Mouse (Mus musculus) heart, adult 8-10 months (tissue): ENCODE measurements around the gene Acp7. TPM values are rescaled to one million over a fixed set of nuclear protein-coding genes. Genes with fewer than 3 reads are reported as not detected.

Experiments used
- DNase-seq: peaks from one replicate; pipeline ENCODE4 v3.0.0; 2022; ENCODE audit warnings: low spot score
- microRNA-seq: library from miRNA; unstranded; fragments of <30 nt; microRNA quantifications from one replicate; pipeline ENCODE4 v1.2.0, GENCODE M21; 2022
- total RNA-seq, 4 experiments: library from RNA; stranded (reverse); gene quantifications; 2 replicates each; pipeline ENCODE4 v1.2.4; 2022

The Acp7 gene
- total RNA-seq, 4 experiments from 2014 or later: not detected

DNA sequence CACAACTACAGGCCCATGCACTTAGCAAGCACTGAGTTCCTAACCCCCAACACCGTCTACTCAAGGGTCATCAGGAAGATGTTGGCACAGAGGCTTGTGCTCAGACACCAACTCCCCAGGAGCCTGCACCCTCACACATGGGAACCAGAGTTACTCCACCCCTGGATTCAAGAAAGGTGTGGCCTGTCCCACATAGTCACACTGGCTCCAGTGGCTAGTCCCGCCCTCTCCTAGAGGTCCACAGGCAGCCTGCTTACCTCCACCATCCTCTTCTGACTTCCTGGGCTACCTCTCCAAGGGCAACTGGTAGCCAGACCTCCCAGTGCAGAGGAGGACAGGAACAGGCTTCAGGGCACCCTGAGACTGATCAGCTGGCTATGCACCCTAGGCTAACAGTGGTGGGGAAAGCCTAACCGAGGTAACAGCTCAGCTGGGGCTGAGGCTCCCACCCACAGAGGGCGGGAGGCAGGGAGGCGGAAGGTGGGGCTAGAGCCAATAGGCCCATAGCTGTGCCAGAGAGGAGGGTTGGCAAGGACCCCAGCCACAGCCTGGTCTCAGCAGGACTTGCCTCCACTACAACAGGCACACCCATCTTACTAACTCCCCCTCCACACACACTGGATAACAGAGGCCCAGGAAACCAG lies 54.7 kb downstream of the Acp7 start:
- no peak for DNase-seq

GRCm38 (mm10) chr7:28575597-28575996 lies 55.5 kb downstream of the Acp7 start:
- DNase-seq: no peak

- no peak for DNase-seq
These were observed 57.9 kb downstream of the Acp7 start for GRCm38 (mm10) chr7:28573236-28573635.

DNA sequence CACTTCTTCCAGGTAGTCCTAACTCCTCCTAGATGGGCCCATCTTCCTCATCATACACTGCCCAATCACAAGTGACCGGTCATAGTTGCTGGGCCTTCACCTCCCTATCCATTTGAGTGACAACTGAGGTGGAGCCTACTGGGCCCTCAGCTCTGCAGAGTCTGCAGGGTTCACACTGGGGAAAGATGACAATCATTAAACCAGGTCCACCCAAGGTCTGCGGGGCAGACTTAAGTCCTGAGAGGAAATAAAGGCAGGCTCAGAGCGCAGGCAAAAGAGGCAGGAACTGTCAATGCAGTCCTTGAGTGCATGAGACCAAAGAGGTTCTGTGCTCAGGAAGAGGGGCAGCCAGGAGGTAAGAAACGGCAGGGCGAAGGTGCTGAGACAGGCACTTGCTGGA lies 58.4 kb downstream of the Acp7 start:
- DNase-seq: no peak

DNA sequence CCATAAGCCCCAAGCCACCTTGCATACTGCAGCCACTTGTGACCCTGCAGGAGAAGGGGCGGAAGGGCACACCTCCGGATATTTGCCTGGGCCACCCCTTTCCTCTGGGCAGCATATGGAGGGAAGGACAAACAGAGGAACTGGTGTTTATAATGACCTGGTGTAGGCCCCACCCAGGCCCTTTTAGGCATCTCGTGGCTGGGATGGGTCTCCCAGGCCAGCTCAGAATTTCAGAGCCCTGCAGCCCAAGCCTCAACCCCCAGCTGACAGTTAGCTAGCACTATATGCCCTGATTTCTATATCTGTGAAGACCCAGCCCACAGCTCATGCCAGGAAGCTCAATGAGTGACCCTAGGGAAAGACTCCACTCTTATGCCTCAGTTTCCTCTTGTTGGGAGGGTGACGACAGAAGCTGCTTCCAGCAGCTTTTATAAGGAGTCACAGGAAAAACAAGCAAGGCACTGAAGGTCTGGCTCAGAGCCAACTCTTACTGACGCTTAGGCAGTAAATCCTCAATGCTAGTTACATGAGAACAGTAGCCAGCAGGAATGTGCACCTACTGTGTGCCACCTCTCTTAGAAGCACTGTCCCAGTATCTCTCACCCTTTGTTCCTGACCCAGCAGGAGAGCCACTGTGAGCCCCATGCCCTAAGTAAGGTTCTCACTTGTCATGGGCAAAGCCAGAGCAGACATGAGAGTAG lies 60.0 kb downstream of the Acp7 start:
- DNase-seq: no peak

- no peak for DNase-seq
These were observed 60.7 kb downstream of the Acp7 start for GRCm38 (mm10) chr7:28570291-28570981.

- peak; percentile 68 for DNase-seq
These were observed 62.9 kb downstream of the Acp7 start for GRCm38 (mm10) chr7:28568253-28568652.

- no peak for DNase-seq
These were observed 63.6 kb downstream of the Acp7 start for GRCm38 (mm10) chr7:28567539-28567938.

DNA sequence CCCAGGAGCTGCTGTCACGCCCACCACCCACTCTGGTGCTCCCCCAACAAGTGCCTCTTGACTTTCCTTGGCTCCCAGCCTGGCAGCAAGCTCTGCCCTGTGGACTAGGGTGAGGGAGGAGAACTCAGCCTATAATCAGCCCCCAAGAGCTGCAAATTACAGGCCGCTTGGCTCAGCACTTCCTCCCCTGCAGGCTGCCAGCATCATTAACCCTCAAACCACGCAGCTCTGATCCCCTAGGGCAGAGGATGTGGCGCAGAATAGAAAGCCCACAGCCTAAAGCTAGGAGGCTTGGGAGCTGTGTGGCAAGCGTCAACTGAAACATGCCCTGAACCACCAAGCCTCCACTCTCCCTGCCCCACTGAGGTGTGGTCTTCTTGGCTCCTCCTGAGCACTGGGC lies 65.7 kb downstream of the Acp7 start:
- no peak for DNase-seq

- DNase-seq: no peak
These were observed 68.2 kb downstream of the Acp7 start for GRCm38 (mm10) chr7:28562951-28563350.

DNA sequence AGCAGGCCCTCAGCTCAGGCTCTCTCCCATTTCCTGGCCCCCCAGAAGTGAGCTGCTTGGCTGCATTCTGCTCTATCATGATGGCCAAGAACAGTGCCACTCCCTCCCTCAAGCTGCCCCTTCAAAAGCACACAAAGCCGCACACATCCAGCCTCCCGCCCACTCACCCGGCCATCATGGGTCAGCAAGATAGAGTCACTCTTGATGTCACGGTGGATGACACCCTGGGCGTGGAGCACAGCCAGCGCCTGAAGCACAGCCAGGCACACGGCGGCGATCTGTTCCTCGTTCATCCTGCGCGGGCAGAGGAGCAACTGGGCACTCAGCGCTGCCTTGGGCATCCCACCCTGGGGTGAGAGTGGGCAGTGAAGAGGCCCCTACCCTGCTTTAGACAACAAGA lies 68.8 kb downstream of the Acp7 start:
- no peak for DNase-seq

DNA sequence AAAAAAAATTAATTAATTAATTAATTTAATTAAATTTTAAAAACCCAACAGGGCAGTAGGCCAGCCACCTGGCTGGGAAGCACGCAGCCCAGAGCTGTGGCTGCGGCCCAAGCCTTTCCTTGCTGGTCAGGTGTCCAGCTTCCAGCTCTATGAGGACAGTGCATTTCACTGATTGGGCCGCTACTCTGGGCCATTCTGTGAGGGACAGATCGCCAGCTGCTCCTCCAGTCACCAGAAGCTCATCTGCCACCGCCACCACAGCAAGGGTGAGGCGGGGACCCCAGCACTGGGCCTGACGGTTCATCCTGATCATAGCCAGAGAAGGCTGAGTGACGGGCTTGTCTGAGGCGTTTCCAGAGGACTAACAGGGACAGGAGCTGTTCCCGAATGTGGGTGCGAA lies 69.2 kb downstream of the Acp7 start:
- DNase-seq: no peak

DNA sequence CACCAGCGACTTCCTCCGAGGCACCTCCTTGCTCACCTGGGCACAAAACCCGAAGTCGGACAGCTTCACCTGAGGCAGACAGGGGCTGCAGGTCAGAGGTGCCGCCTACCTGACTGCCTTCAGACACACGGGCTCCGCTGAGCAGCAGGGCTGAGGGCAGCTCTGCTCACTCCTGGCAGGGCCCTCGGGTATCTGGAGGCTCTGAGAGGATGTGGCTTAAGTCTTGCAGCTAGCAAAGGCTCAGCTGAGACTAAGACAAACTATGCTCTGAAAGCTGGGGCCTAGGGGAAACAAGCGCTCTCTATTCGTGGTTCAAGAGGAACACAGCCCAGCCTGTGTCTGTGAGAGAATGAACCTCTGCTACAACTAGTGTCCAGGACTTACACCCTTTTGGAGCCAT lies 70.3 kb downstream of the Acp7 start:
- no peak for DNase-seq

DNA sequence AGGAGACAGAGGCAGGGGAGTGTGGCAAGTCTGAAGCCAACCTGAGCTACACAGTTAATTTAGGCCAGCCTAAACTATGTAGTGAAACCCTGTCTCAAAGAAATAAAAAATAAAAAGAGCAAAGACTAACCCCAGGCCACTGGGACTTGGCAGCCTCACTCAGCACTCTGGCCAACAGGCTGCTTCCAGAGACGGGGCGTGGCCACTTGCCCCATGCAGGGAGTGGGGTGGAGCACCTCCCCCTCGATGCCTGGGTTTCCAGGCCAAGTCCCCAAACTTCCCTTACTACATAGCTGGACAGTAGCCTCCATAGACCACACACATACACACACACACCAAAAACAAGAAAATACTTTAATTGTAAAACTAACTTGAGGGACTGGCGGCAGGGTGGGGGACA lies 72.6 kb downstream of the Acp7 start:
- DNase-seq: peak; percentile 37

DNA sequence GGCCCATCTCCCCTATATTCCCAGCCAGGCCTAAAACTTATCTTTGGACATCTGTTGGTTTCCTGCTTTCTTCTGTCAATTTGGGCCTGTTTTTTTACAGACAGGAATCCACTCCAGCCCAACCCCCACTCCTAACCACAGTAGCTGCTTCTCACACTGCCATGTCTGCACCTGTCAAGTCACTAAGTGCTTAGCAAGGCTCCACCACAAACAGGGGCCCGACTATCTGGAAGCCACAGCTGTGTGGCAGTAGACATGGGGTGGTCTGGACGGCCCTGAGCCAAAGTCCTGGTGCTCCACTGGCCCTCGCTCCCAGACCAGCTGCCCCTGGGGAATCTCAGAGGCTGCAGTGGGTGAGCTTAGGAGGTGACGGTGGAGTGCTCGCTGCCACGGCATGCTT lies 73.4 kb downstream of the Acp7 start:
- DNase-seq: no peak

Small RNA genes within 50 kb of the gene (microRNA-seq; reads per million reads assigned to microRNA genes)
- not detected for gene Mir7049

Other genes with a start within 250 kb of the Acp7 start
- gene Med29, start 238.6 kb downstream of the Acp7 start, total RNA-seq: 10 to 100 TPM; 19.5 to 24.0 (median 22.2) TPM
- gene Paf1, start 238.4 kb downstream of the Acp7 start, total RNA-seq: 10 to 100 TPM; 35.7 to 44.4 (median 39.1) TPM
- gene Gmfg, start 193.9 kb downstream of the Acp7 start, total RNA-seq: 1 to 10 TPM; 3.5 to 5.7 (median 4.8) TPM
- under 1 TPM; 0.43 to 0.82 (median 0.61) TPM for gene Lrfn1, start 179.4 kb downstream of the Acp7 start, total RNA-seq
- gene Ifnl2, start 120.9 kb downstream of the Acp7 start, total RNA-seq: not detected
- not detected for gene Ifnl3, start 108.5 kb downstream of the Acp7 start, total RNA-seq
- gene Sycn, start 90.4 kb downstream of the Acp7 start, total RNA-seq: not detected
- not detected for gene Nccrp1, start 84.1 kb downstream of the Acp7 start, total RNA-seq
- gene Samd4b, start 33.2 kb downstream of the Acp7 start, total RNA-seq: 10 to 100 TPM; 19.4 to 23.4 (median 21.5) TPM
- 10 to 100 TPM in 1 of 4 experiments, 1 to 10 TPM in 3; 8.1 to 11.8 (median 8.5) TPM for gene Pak4, start 33.1 kb downstream of the Acp7 start, total RNA-seq
- under 1 TPM in 3 of 4 experiments, not detected in 1; 0.11 to 0.72 (median 0.16) TPM for gene Fbxo27, start 61.5 kb upstream of the Acp7 start, total RNA-seq
- 1 to 10 TPM in 3 of 4 experiments, under 1 TPM in 1; 0.55 to 1.2 (median 1.1) TPM for gene Fbxo17, start 85.5 kb upstream of the Acp7 start, total RNA-seq
- gene Mrps12, start 110.5 kb upstream of the Acp7 start, total RNA-seq: 10 to 100 TPM; 64.0 to 72.6 (median 67.4) TPM
- 10 to 100 TPM; 13.1 to 15.0 (median 13.7) TPM for gene Sars2, start 110.7 kb upstream of the Acp7 start, total RNA-seq
- not detected for gene Ccer2, start 124.8 kb upstream of the Acp7 start, total RNA-seq
- 10 to 100 TPM; 84.0 to 92.6 (median 90.8) TPM for gene Sirt2, start 135.4 kb upstream of the Acp7 start, total RNA-seq
- 10 to 100 TPM; 22.8 to 29.1 (median 28.1) TPM for gene Nfkbib, start 136.2 kb upstream of the Acp7 start, total RNA-seq
- 1 to 10 TPM; 1.4 to 3.0 (median 1.6) TPM for gene Rinl, start 157.6 kb upstream of the Acp7 start, total RNA-seq
- gene Hnrnpl, start 177.2 kb upstream of the Acp7 start, total RNA-seq: 100 to 1,000 TPM; 185 to 230 (median 214) TPM
- gene Ech1, start 193.9 kb upstream of the Acp7 start, total RNA-seq: 1,000 to 10,000 TPM; 2,066 to 2,754 (median 2,219) TPM
- 10 to 100 TPM; 17.3 to 32.1 (median 24.6) TPM for gene Lgals4, start 202.5 kb upstream of the Acp7 start, total RNA-seq
- gene Lgals7, start 232.5 kb upstream of the Acp7 start, total RNA-seq: 1 to 10 TPM in 1 of 4 experiments, not detected in 3; 1.3 TPM